Mouse (Mus musculus): ENCODE results near the gene Nhlrc1. TPM values are rescaled to one million over a fixed set of nuclear protein-coding genes. Genes with fewer than 3 reads are reported as not detected.

Gene Nhlrc1
- total RNA-seq, 2 experiments from 2014 or later, result 0.75 to 0.90 TPM

Other genes with a start within 250 kb of the Nhlrc1 start
- gene Kif13a, start 85.0 kb downstream of the Nhlrc1 start, total RNA-seq (2014; fragmentation: Nextera tagmentation), result 15.0 and 21.6 TPM in 2 replicates
- 24.7 and 35.3 TPM in 2 replicates for gene Kif13a, start 85.0 kb downstream of the Nhlrc1 start, total RNA-seq (2017)
- 7.4 and 17.9 TPM in 2 replicates for gene Kdm1b, start 28.6 kb upstream of the Nhlrc1 start, total RNA-seq (2014; fragmentation: Nextera tagmentation)
- 8.1 and 16.4 TPM in 2 replicates for gene Kdm1b, start 28.6 kb upstream of the Nhlrc1 start, total RNA-seq (2017)
- 13.5 and 21.9 TPM in 2 replicates for gene Tpmt, start 29.9 kb upstream of the Nhlrc1 start, total RNA-seq (2014; fragmentation: Nextera tagmentation)
- 2.3 and 4.4 TPM in 2 replicates for gene Tpmt, start 29.9 kb upstream of the Nhlrc1 start, total RNA-seq (2017)
- 281 TPM in 2 replicates for gene Dek, start 91.4 kb upstream of the Nhlrc1 start, total RNA-seq (2014; fragmentation: Nextera tagmentation)
- gene Dek, start 91.4 kb upstream of the Nhlrc1 start, total RNA-seq (2017), result 706 and 810 TPM in 2 replicates
- gene Rnf144b, start 107.8 kb upstream of the Nhlrc1 start, total RNA-seq (2014; fragmentation: Nextera tagmentation), result 0.46 and 0.54 TPM in 2 replicates
- 0.89 and 1.3 TPM in 2 replicates for gene Rnf144b, start 107.8 kb upstream of the Nhlrc1 start, total RNA-seq (2017)